Mouse (Mus musculus): ENCODE measurements at regions not wholly inside any gene's neighbourhood (a gene's known extent, or its start where the extent isn't known, plus 50 kb on each side); places are given as distances from the start of the nearest gene placed in this dataset.

DNA sequence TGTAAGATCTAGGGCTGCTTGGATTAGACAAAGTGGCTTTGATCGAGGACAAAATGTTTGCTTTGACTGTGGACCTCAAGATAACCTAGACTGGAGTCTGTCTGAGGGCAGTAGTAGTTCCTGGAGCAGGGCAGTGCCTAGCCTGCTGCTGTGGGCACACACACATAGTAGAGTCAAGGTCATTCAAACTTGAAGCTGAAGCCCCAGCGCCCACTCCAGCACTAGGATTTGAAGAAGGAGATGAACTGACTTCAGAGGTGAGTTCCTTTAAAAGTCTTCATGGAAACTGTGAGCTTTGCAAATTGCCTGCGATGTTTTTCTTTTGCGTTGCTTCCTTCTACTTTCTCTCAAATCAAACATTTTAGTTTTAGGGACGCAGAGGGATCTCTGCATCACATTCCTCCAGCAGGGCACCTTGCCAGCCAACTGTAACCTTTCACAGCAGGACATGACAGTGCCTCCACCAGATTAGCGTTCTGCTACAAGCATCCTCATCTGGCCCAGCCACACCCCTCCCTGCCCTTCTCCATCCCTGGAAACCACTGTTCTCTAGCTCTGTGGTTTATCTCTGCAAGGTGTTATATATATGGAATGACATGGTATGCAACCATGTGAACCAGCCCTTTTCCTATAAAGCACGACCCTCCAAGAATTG lies 377.3 kb upstream of the Gm10131 start:
- DNase-seq (ENCODE audit: low spot score) = no peak

GRCm38 (mm10) chr8:34486433-34487096 lies 375.0 kb upstream of the Gm10131 start:
- DNase-seq (ENCODE audit: low spot score) = no peak

- DNase-seq (ENCODE audit: low spot score) = no peak
Observed at GRCm38 (mm10) chr8:34485905-34486304, 374.4 kb upstream of the Gm10131 start.

DNA sequence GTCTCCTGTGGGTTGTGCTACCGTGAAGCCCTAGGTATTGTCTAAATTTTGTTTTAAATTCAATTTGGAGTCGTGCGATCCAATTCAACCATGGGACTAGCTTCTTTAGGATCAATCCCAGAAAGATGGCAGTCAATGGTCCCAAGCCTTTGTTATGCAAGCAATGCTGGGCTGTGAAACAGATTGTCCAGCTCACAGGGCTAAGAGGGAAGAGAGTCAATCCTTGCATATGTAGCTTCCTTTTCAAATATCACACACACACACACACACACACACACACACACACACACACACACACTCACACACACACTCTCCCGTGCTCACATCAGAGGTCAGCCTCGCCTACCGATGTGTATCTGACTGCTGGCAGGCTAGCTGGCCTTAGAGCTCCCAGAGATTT lies 373.8 kb upstream of the Gm10131 start:
- no peak for DNase-seq (ENCODE audit: low spot score)

DNA sequence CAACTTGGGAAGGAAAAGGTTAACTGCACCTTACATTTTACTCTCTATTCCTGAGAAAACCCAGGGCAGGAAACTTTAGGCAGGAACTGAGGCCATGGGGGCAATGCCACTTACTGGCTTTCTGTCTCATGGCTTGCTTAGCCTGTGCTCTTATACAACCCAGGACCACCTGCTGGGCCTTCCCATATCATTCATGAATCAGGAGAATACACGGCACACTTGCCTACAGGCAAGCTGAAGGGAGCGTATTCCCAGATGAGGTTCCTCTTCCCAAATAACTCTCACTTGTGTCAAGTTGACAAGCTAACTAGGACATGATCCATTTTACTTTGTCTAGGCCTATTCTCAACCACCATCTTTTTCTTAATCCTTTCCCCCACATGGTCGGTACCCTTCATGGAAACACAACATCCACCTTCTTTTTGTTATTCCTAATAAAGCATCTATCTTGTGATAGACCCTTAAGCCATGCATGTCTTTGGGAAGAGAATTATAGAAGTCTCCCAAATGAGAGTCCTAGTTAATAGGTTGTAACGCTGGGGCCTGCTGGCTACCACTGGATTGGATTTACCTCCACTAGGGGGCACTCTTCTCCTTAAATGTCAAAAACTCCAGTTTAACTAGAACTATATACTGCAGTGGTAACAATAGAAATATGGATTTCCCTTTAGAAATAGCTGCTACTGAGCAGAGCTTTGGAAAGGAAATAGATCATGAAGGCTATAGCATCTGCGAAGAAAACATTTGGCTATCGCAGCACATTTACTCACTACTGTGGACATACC lies 373.2 kb upstream of the Gm10131 start:
- DNase-seq (ENCODE audit: low spot score) = peak; percentile 26

DNA sequence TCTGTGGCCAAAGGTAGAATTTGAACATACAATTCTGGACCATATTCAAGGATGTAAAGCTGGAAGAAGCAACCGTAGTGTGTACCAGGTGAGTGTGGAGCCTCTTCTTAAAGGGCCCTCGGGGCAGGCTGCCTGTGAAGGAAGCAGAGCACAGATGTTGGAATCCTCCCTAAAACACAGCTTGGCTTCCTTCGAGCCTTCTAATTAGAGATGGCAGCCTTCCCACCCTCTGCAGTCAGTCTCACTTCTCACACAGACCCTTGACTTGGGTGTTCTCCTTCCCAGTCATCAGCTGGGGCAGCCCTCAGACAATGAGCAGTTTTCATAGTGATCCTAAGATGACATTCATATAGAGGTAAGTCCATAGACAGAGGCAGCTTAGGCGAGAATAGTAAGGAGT lies 371.7 kb upstream of the Gm10131 start:
- no peak for DNase-seq (ENCODE audit: low spot score)

DNA sequence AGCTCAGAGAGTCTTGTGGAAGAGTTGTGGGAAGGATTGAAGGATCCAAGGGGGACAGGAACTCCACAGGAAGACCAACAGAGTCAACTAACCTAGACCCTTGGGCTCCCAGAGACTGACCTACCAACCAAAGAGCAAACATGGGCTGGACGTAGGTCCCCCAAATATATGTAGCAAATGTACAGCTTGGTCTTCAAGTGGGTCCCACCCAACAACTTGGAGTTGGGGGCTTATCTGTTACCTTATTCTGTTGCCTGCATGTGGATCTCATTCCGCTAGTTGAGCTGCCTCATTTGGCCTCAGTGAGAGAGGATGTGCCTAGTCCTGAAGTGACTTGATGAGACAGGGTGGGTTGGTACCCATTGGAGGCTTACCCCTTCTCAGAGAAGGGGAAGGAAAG lies 371.1 kb upstream of the Gm10131 start:
- no peak for DNase-seq (ENCODE audit: low spot score)

DNA sequence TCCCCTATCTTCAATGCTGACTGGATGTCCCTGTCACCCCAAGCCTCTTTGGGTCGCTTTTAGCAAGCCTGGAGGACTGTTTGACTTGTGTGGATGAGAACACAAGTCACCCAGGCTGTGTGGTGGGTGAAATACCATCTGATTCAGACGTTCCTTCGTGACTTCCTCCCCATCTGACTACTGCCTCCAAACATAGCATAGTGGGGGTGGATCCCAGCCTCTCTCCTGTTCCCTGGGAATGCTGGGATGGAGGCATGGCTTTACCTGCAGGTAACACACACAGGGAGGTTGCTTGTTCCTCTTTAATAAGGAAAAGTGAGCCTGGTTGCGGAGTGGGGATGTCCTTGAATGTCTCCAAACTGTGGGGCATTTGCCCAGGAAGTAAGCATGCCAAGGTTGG lies 369.0 kb upstream of the Gm10131 start:
- no peak for DNase-seq (ENCODE audit: low spot score)

GRCm38 (mm10) chr8:34478891-34479290 lies 367.4 kb upstream of the Gm10131 start:
- DNase-seq (ENCODE audit: low spot score) = no peak

DNA sequence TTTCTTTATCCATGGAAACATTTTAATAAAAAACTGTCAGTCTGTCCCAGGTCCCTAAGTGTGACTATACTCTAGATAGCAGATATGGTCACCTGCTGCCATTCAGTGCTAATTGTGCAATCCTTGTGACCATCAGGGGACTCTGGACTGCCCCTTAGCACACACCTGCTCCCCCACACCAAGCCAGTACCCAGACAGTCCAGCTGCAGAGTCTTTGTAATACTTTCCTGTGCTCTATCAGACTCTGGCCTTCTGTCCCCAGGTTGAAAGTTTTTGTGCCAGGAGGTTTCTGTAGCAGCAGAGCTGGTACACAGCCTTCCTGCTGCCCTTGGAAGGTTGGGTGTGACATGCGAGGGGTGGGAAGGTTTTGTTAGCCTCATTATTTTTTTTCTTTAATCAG lies 366.9 kb upstream of the Gm10131 start:
- DNase-seq (ENCODE audit: low spot score) = no peak

GRCm38 (mm10) chr8:34476146-34476820 lies 364.7 kb upstream of the Gm10131 start:
- DNase-seq (ENCODE audit: low spot score) = no peak

GRCm38 (mm10) chr8:34474593-34474992 lies 363.1 kb upstream of the Gm10131 start:
- DNase-seq (ENCODE audit: low spot score) = no peak

DNA sequence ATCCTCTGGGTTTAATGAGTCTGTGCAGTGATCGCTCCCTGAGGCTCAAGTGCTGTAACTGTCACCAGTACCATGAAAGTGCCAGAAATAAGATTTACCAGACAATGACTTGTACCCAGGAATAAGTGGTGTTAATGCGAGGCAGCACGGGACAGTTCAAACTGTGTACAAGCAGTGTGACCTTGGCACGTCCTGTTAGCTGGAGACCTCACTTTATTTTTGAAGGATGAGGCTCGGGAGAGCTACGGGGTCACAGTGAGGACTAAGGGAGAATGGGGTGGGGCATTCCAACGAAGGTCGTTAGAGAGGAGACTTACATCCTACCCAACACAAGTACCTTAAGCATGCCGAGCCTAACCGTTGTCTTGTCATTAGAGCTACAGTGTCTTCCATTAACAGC lies 362.2 kb upstream of the Gm10131 start:
- DNase-seq (ENCODE audit: low spot score) = no peak

- DNase-seq (ENCODE audit: low spot score) = no peak
Observed at GRCm38 (mm10) chr8:34473301-34473700, 361.8 kb upstream of the Gm10131 start.

GRCm38 (mm10) chr8:34472846-34473245 lies 361.3 kb upstream of the Gm10131 start:
- no peak for DNase-seq (ENCODE audit: low spot score)

- no peak for DNase-seq (ENCODE audit: low spot score)
Observed at GRCm38 (mm10) chr8:34472434-34472833, 360.9 kb upstream of the Gm10131 start.

DNA sequence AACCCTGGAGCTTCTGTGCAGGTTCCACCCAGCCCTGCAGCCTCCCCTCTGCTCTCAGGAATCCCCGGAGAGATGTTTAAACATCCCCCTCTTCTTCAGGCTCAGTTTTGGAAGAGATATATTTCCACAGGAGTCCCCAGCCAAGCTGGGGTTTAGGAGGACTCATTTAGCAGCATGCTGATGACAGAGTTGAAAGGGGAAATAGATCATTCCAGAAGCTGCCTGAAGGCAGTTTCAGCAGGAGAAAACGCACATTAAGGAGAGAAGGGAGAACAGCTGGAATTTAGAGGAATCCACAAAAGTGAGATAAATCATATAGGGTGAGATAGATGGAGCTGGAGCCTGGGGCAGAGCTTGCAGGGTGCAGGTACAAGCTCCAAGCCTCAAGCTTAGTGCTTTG lies 357.6 kb upstream of the Gm10131 start:
- no peak for DNase-seq (ENCODE audit: low spot score)

- no peak for DNase-seq (ENCODE audit: low spot score)
Observed at GRCm38 (mm10) chr8:34466786-34467364, 355.3 kb upstream of the Gm10131 start.

DNA sequence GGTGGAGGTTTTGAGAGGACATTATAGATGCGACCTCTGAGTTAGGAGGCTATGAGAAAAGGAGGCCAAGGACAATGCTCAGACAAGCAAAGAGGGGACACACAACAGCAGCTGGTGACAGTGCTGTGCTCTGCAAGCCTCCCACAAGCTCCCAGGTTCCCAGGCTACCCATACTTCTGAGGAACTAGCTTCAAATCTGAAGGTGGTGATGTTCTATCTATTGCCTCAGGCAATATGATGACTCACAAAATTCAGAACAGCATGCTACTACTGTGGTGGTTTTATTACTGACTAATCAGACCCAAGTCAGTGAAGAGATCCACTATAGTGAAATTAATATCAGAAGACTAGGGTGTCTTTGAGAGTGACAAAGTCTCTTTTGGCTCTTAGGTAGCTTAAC lies 353.9 kb upstream of the Gm10131 start:
- no peak for DNase-seq (ENCODE audit: low spot score)

DNA sequence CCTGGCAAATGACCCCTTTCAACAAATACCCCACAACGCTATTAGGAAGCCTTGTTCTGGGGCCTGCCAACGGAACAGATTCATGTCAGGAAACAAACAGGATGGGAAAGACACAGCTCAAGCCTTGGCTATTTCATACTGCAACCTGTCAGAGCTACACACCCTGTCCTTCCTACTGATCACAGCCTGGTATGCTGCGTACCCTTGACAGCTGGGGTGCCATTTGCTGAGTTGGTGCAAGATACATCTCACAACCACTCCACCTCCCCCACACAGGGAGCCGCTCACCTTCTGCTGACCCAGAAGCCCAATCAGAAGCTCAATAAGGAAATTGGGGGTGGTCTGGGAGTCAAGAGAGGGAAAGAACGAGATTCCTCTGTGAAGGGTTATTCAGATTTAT lies 350.7 kb upstream of the Gm10131 start:
- no peak for DNase-seq (ENCODE audit: low spot score)

DNA sequence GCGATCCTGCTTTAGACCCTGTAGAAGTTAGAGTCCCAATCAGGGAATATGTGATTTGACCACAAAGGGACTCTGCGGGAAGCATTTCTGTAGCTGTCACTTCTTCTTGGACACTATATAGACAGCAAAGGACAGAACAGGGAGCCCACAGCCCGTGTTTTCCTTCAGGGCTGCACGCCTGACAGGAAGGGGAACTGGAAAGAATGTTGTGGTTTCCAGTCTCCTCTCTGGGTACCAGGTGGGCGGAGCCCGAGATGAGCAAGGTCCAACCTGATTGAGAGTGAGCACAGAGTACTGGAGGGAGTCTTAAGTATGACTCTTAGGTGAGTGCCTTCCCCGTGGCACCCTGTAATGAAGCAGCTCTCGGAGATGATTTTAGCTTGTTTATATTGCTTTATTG lies 346.8 kb upstream of the Gm10131 start:
- DNase-seq (ENCODE audit: low spot score) = no peak

GRCm38 (mm10) chr8:34456543-34456942 lies 345.0 kb upstream of the Gm10131 start:
- DNase-seq (ENCODE audit: low spot score) = no peak
